ENCODE assay signal across 8 mouse cellular contexts in genomic region chr6:83162701-83163100, GRCm38 (mm10). TPM values are rescaled to one million over a fixed set of nuclear protein-coding genes. Genes with fewer than 3 reads are reported as not detected.
DNase-seq lines count a peak whose midpoint lies in the region; ATAC-seq and TF ChIP-seq lines count a peak whose summit lies in the region.

No protein-coding gene starts in this region.

- H3K36me3 ChIP-seq in ES-Bruce4 (ENCODE audit: control insufficient read depth, insufficient read depth, low read length, poor library complexity, severe bottlenecking): no peaks in the 10 kb centered on the region
- no peaks in the 10 kb centered on the region for H3K36me3 ChIP-seq in heart, embryonic 14.5 days (ENCODE audit: control insufficient read depth, insufficient read depth, low read length)
- H3K36me3 ChIP-seq in kidney, postnatal 0 days (ENCODE audit: insufficient read depth, low read length): no peaks in the 10 kb centered on the region

- no peak for TF ChIP-seq POLR2A in ES-Bruce4 (IDR thresholded peaks at IDR 0.05; ENCODE audit: insufficient read depth, low read length)

- H3K27me3 ChIP-seq in ES-Bruce4 (ENCODE audit: control insufficient read depth, insufficient read depth, low read length, poor library complexity, severe bottlenecking): no peaks in the 10 kb centered on the region
- H3K27me3 ChIP-seq in heart, embryonic 14.5 days (ENCODE audit: control insufficient read depth, insufficient read depth, low read length): peaks cover 31% of the 10 kb centered on the region
- H3K27me3 ChIP-seq in kidney, postnatal 0 days (ENCODE audit: insufficient read depth, low read length): peaks cover 13% of the 10 kb centered on the region; the same call in 1 of the 2 replicates

- ATAC-seq in heart, embryonic 14.5 days (ENCODE audit: insufficient number of reproducible peaks, insufficient read depth, low FRiP score, low read depth): no peak
- ATAC-seq in kidney, postnatal 0 days (replicated peaks; ENCODE audit: low FRiP score, low read depth): peak; percentile 12; the same call in 1 of the 2 replicates
- no peak for ATAC-seq in activated CD4-positive, CD25-positive, alpha-beta regulatory T cell, adult 4 months

- H3K9ac ChIP-seq in ES-Bruce4 (ENCODE audit: low read depth, poor library complexity, severe bottlenecking): peak overlapping the region; percentile 56; the same call in 1 of the 2 replicates
- peak overlapping the region; percentile 59; the same call in 1 of the 2 replicates for H3K9ac ChIP-seq in heart, embryonic 14.5 days (ENCODE audit: low read length)
- peak overlapping the region; percentile 54; the same call in 1 of the 2 replicates for H3K9ac ChIP-seq in kidney, postnatal 0 days (ENCODE audit: low read depth, low read length)

- no peak for TF ChIP-seq EP300 in ES-Bruce4 (IDR thresholded peaks at IDR 0.05; ENCODE audit: insufficient read depth, low read depth, low read length)

- DNase-seq in adipocyte (ENCODE audit: low spot score): peak; percentile 85
- DNase-seq in embryo, embryonic 10.5 days (ENCODE audit: low spot score): peak; percentile 89
- DNase-seq in kidney, postnatal 0 days (ENCODE audit: low spot score): peak; percentile 80
- peak; percentile 69 for DNase-seq in lung, postnatal 14 days
- DNase-seq in right cerebral cortex, postnatal 14 days: peak; percentile 66

- WGBS in heart, embryonic 14.5 days: under 1% methylated on average over 8 of the region's 8 CpGs
- WGBS in kidney, postnatal 0 days: 1% methylated on average over 8 of the region's 8 CpGs

- H3K27ac ChIP-seq in ES-Bruce4 (ENCODE audit: insufficient read depth, low read length): no peak overlapping the region
- H3K27ac ChIP-seq in heart, embryonic 14.5 days (replicated peaks in 1 of 2; ENCODE audit: control insufficient read depth in 1 of 2, insufficient read depth in 1 of 2, low read depth in 2 of 2, low read length in 2 of 2): no peak overlapping the region
- H3K27ac ChIP-seq in kidney, postnatal 0 days: no peak overlapping the region

- H3K4me3 ChIP-seq in ES-Bruce4 (ENCODE audit: low read depth, low read length): peak overlapping the region; percentile 64
- peak overlapping the region; percentile 34 to 46 for H3K4me3 ChIP-seq in heart, embryonic 14.5 days (ENCODE audit: control insufficient read depth in 1 of 2, insufficient read depth in 1 of 2, low read depth in 1 of 2, low read length in 2 of 2)
- H3K4me3 ChIP-seq in kidney, postnatal 0 days (replicated peaks; ENCODE audit: low read depth, low read length): peak overlapping the region; percentile 26

- peak; percentile 53 for TF ChIP-seq CTCF in ES-Bruce4 (IDR thresholded peaks at IDR 0.05; ENCODE audit: low read depth, low read length)
- TF ChIP-seq CTCF in kidney, postnatal 0 days (IDR thresholded peaks at IDR 0.05; ENCODE audit: low read depth): peak; percentile 83

- no peaks in the 10 kb centered on the region for H3K4me1 ChIP-seq in ES-Bruce4 (ENCODE audit: control insufficient read depth, insufficient read depth, low read length)
- H3K4me1 ChIP-seq in heart, embryonic 14.5 days (ENCODE audit: control insufficient read depth in 2 of 2, insufficient read depth in 2 of 2, low read length in 2 of 2): peaks cover 6 to 30% of the 10 kb centered on the region in 2 experiments; a peak in 3 of 4 replicates
- peaks cover 20% of the 10 kb centered on the region; the same call in 1 of the 2 replicates for H3K4me1 ChIP-seq in kidney, postnatal 0 days (replicated peaks; ENCODE audit: insufficient read depth, low read length)

- H3K9me3 ChIP-seq in ES-Bruce4 (replicated peaks; ENCODE audit: control insufficient read depth, insufficient read depth, low read length, poor library complexity, severe bottlenecking): no peaks in the 10 kb centered on the region
- H3K9me3 ChIP-seq in heart, embryonic 14.5 days (ENCODE audit: control insufficient read depth, low read length): no peaks in the 10 kb centered on the region
- no peaks in the 10 kb centered on the region for H3K9me3 ChIP-seq in kidney, postnatal 0 days (replicated peaks; ENCODE audit: low read length)

- H3K4me2 ChIP-seq in heart, embryonic 14.5 days (ENCODE audit: low read length): peak overlapping the region; percentile 83
- H3K4me2 ChIP-seq in kidney, postnatal 0 days (ENCODE audit: low read length): peak overlapping the region; percentile 73

RNA-seq across cellular contexts. Expression of gene Dctn1, which starts 3.0 kb away (rescaled TPM):
- 41.5 and 52.4 TPM in 2 replicates for polyA plus RNA-seq in ES-Bruce4 (2011; ENCODE audit: insufficient read depth, insufficient read length, low read depth, missing spikeins)
- polyA plus RNA-seq in heart, embryonic 14.5 days (2014; fragmentation: Nextera tagmentation; extraction: Ambion mirVana): 53.1 and 60.2 TPM in 2 replicates
- 62.2 and 68.2 TPM in 2 replicates for polyA plus RNA-seq in kidney, postnatal 0 days (2015; fragmentation: Nextera tagmentation; extraction: Ambion mirVana)
- polyA plus RNA-seq in activated CD4-positive, CD25-positive, alpha-beta regulatory T cell, adult 4 months (2017; shearing (Covaris generic)): 10 to 100 TPM; 12.7 to 24.6 TPM

RNA-seq across cellular contexts. Expression of gene 1700003E16Rik, which starts 6.5 kb away (rescaled TPM):
- polyA plus RNA-seq in ES-Bruce4 (2011; ENCODE audit: insufficient read depth, insufficient read length, low read depth, missing spikeins): not detected in 2 replicates
- polyA plus RNA-seq in heart, embryonic 14.5 days (2014; fragmentation: Nextera tagmentation; extraction: Ambion mirVana): 0.31 and 0.43 TPM in 2 replicates
- 1.3 and 1.6 TPM in 2 replicates for polyA plus RNA-seq in kidney, postnatal 0 days (2015; fragmentation: Nextera tagmentation; extraction: Ambion mirVana)
- not detected for polyA plus RNA-seq in activated CD4-positive, CD25-positive, alpha-beta regulatory T cell, adult 4 months (2017; shearing (Covaris generic))

RNA-seq across cellular contexts. Expression of gene Wdr54, which starts 6.5 kb away (rescaled TPM):
- polyA plus RNA-seq in ES-Bruce4 (2011; ENCODE audit: insufficient read depth, insufficient read length, low read depth, missing spikeins): 7.3 and 7.9 TPM in 2 replicates
- polyA plus RNA-seq in heart, embryonic 14.5 days (2014; fragmentation: Nextera tagmentation; extraction: Ambion mirVana): 6.0 and 6.2 TPM in 2 replicates
- 3.5 and 4.2 TPM in 2 replicates for polyA plus RNA-seq in kidney, postnatal 0 days (2015; fragmentation: Nextera tagmentation; extraction: Ambion mirVana)
- polyA plus RNA-seq in activated CD4-positive, CD25-positive, alpha-beta regulatory T cell, adult 4 months (2017; shearing (Covaris generic)): under 1 TPM in 1 of 2 experiments, not detected in 1; 0.73 TPM

RNA-seq across cellular contexts. Expression of gene Rtkn, which starts 27.4 kb away (rescaled TPM):
- polyA plus RNA-seq in ES-Bruce4 (2011; ENCODE audit: insufficient read depth, insufficient read length, low read depth, missing spikeins): 10.4 and 10.5 TPM in 2 replicates
- 9.9 and 11.6 TPM in 2 replicates for polyA plus RNA-seq in heart, embryonic 14.5 days (2014; fragmentation: Nextera tagmentation; extraction: Ambion mirVana)
- 38.5 and 40.3 TPM in 2 replicates for polyA plus RNA-seq in kidney, postnatal 0 days (2015; fragmentation: Nextera tagmentation; extraction: Ambion mirVana)
- polyA plus RNA-seq in activated CD4-positive, CD25-positive, alpha-beta regulatory T cell, adult 4 months (2017; shearing (Covaris generic)): not detected

RNA-seq across cellular contexts. Expression of gene Ino80b, which starts 37.5 kb away (rescaled TPM):
- 9.0 and 11.6 TPM in 2 replicates for polyA plus RNA-seq in ES-Bruce4 (2011; ENCODE audit: insufficient read depth, insufficient read length, low read depth, missing spikeins)
- polyA plus RNA-seq in heart, embryonic 14.5 days (2014; fragmentation: Nextera tagmentation; extraction: Ambion mirVana): 10.3 and 11.3 TPM in 2 replicates
- polyA plus RNA-seq in kidney, postnatal 0 days (2015; fragmentation: Nextera tagmentation; extraction: Ambion mirVana): 14.5 and 16.2 TPM in 2 replicates
- 1 to 10 TPM; 1.3 to 2.4 TPM for polyA plus RNA-seq in activated CD4-positive, CD25-positive, alpha-beta regulatory T cell, adult 4 months (2017; shearing (Covaris generic))
